Mouse (Mus musculus) thymus, adult 2 months (tissue): ENCODE measurements around the gene Tenm4.

Experiments
- CTCF ChIP-seq: fragments of 200-500 bp; IDR thresholded peaks from 2 replicates; pipeline ENCODE4 v1.5.1; 2012; ENCODE audit warnings: mild to moderate bottlenecking, control low read depth, low read length, moderate library complexity, borderline replicate concordance; ENCODE audit not compliant: control insufficient read depth, poor library complexity, insufficient read depth; ENCODE audit errors: extremely low read depth
- POLR2A ChIP-seq: fragments of 200-500 bp; IDR thresholded peaks from 2 replicates; pipeline ENCODE4 v1.6.1; 2012; ENCODE audit warnings: mild to moderate bottlenecking, low read length, control low read depth, moderate library complexity; ENCODE audit not compliant: control insufficient read depth, poor library complexity, insufficient read depth; ENCODE audit errors: extremely low read depth

DNA sequence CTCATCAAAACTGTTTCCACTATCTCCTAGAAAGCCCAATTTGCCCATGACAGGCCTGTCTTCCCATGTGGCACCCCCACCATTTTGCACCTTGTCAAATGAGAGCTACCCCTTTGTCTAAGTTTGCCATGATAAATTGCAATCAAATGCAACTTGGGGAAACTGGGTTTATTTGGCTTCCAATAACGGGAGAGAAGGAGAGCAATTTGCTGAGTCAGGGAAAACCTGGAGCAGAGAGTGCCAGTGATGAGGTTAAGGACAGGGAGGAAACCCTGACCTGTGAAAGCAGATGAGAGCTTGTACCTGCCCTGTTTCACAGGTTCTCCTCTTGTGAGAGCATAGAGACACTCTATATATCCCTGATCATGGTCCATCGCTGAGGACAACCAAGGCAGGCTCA, 170.4 kb downstream of the Tenm4 start:
- TF ChIP-seq CTCF (no peak), POLR2A (no peak)
